In the genomic region with DNA sequence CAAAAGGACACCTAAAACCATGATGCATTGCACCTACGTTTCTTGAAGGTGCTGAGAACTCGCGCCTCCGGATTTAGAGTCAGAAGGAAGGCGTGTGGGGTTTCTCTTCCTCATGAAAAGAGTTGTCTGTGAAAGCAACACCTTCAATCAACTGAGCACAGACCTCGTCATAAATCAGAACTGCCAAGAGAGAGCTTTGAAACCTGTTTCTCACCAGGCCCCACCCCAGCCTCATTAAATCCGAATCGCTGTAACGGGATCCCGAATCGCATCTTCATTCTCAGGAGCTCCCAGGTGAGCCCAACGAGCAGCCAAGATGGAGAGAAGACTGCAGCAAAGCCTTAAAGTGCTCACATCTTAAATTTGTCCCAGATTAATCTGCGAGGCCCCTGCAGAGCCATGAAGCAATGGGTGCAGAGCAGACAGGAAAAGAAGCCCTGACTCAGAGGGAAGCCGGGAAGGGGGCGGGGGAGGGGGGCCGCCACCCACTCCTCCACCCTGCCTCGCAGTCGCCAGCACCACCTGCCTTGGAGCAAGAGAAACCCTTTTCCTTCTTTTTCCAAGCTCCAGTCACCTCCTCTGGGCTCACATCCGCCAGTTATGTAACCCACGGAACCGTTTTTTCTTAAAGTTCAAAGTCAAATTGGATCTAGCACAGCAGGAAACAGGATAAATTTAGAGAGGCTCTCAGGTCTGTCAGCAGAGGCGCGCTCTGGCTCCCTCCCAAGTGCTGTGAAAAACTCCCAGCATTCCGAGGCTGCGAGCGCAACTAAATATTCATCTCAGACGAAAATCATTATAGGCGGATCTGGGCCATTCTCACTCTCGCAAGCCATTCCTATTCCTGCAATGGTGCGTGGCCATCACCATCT, we compare ENCODE assay signal across 8 mouse cellular contexts. TPM values are rescaled to one million over a fixed set of nuclear protein-coding genes. Genes with fewer than 3 reads are reported as not detected.
DNase-seq lines count a peak whose midpoint lies in the region; ATAC-seq and TF ChIP-seq lines count a peak whose summit lies in the region.

No protein-coding gene starts in this region.

- TF ChIP-seq CTCF in ES-Bruce4 (IDR thresholded peaks at IDR 0.05; ENCODE audit: low read depth, low read length): no peak
- no peak for TF ChIP-seq CTCF in lung, adult 2 months (IDR thresholded peaks at IDR 0.05; ENCODE audit: insufficient read depth, low read length)

- H3K4me1 ChIP-seq in ES-Bruce4 (ENCODE audit: control insufficient read depth, insufficient read depth, low read length): no peaks in the 10 kb centered on the region
- H3K4me1 ChIP-seq in hindbrain, embryonic 12.5 days: peaks cover 17% of the 10 kb centered on the region
- peaks cover 8% of the 10 kb centered on the region; the same call in 1 of the 2 replicates for H3K4me1 ChIP-seq in lung, adult 2 months (ENCODE audit: control insufficient read depth, insufficient read depth, low read length)

- H3K36me3 ChIP-seq in ES-Bruce4 (ENCODE audit: control insufficient read depth, insufficient read depth, low read length, poor library complexity, severe bottlenecking): no peaks in the 10 kb centered on the region
- H3K36me3 ChIP-seq in hindbrain, embryonic 12.5 days: no peaks in the 10 kb centered on the region

- H3K9me3 ChIP-seq in ES-Bruce4 (replicated peaks; ENCODE audit: control insufficient read depth, insufficient read depth, low read length, poor library complexity, severe bottlenecking): no peaks in the 10 kb centered on the region
- H3K9me3 ChIP-seq in hindbrain, embryonic 12.5 days (replicated peaks): no peaks in the 10 kb centered on the region

- H3K4me3 ChIP-seq in ES-Bruce4 (ENCODE audit: low read depth, low read length): peak overlapping the region; percentile 12; the same call in 1 of the 2 replicates
- H3K4me3 ChIP-seq in hindbrain, embryonic 12.5 days: peak overlapping the region; percentile 30
- H3K4me3 ChIP-seq in lung, adult 2 months (replicated peaks; ENCODE audit: extremely low read depth, low read depth, low read length): peak overlapping the region; percentile 25

- peak overlapping the region; percentile 64 for H3K4me2 ChIP-seq in hindbrain, embryonic 12.5 days (replicated peaks)

- no peaks in the 10 kb centered on the region for H3K27me3 ChIP-seq in ES-Bruce4 (ENCODE audit: control insufficient read depth, insufficient read depth, low read length, poor library complexity, severe bottlenecking)
- H3K27me3 ChIP-seq in hindbrain, embryonic 12.5 days: peaks cover 57% of the 10 kb centered on the region

- ATAC-seq in hindbrain, embryonic 12.5 days (ENCODE audit: low FRiP score): peak; percentile 30; the same call in 1 of the 2 replicates
- no peak for ATAC-seq in activated CD4-positive, CD25-positive, alpha-beta regulatory T cell, adult 4 months

- TF ChIP-seq EP300 in ES-Bruce4 (IDR thresholded peaks at IDR 0.05; ENCODE audit: insufficient read depth, low read depth, low read length): no peak

- DNase-seq in cerebellum, adult 9-11 months: peak; percentile 80
- DNase-seq in frontal cortex, postnatal 14 days (ENCODE audit: low spot score in 2 of 2): peak; percentile 78 to 79
- DNase-seq in layer of hippocampus, adult 9-11 months: peak; percentile 87
- DNase-seq in lung, adult 2 months: peak; percentile 40
- peak; percentile 73 for DNase-seq in retina, postnatal 1 day

- H3K27ac ChIP-seq in ES-Bruce4 (ENCODE audit: insufficient read depth, low read length): no peak overlapping the region
- no peak overlapping the region for H3K27ac ChIP-seq in hindbrain, embryonic 12.5 days

- H3K9ac ChIP-seq in ES-Bruce4 (ENCODE audit: low read depth, poor library complexity, severe bottlenecking): no peak overlapping the region
- peak overlapping the region; percentile 23; the same call in 1 of the 2 replicates for H3K9ac ChIP-seq in hindbrain, embryonic 12.5 days

- WGBS in hindbrain, embryonic 12.5 days: 3% methylated on average over 30 of the region's 30 CpGs
- 4% methylated on average over 30 of the region's 30 CpGs for whole genome bisulfite sequencing in lung, adult 2 months

- TF ChIP-seq POLR2A in ES-Bruce4 (IDR thresholded peaks at IDR 0.05; ENCODE audit: insufficient read depth, low read length): no peak
- no peak for TF ChIP-seq POLR2A in lung, adult 2 months (IDR thresholded peaks at IDR 0.05; ENCODE audit: borderline replicate concordance, extremely low read depth, low read depth, low read length)

RNA-seq across cellular contexts. Expression of a gene that starts 51.7 kb away (rescaled TPM):
- 197 and 208 TPM in 2 replicates for polyA plus RNA-seq in ES-Bruce4 (2011; ENCODE audit: insufficient read depth, insufficient read length, low read depth, missing spikeins)
- 91.8 and 98.4 TPM in 2 replicates for polyA plus RNA-seq in hindbrain, embryonic 12.5 days (2016; fragmentation: Nextera tagmentation; extraction: Ambion mirVana)
- polyA plus RNA-seq in lung, adult 2 months (2012; rRNA removed): 19.3 and 28.7 TPM in 2 replicates
- polyA plus RNA-seq in activated CD4-positive, CD25-positive, alpha-beta regulatory T cell, adult 4 months (2017; shearing (Covaris generic)): 10 to 100 TPM; 35.8 to 36.9 TPM

RNA-seq across cellular contexts. Expression of a gene that starts 52.5 kb away (rescaled TPM):
- 34.8 and 35.8 TPM in 2 replicates for polyA plus RNA-seq in ES-Bruce4 (2011; ENCODE audit: insufficient read depth, insufficient read length, low read depth, missing spikeins)
- 5.9 and 8.4 TPM in 2 replicates for polyA plus RNA-seq in hindbrain, embryonic 12.5 days (2016; fragmentation: Nextera tagmentation; extraction: Ambion mirVana)
- polyA plus RNA-seq in lung, adult 2 months (2012; rRNA removed): 12.0 and 12.5 TPM in 2 replicates
- 1 to 10 TPM; 4.4 to 4.5 TPM for polyA plus RNA-seq in activated CD4-positive, CD25-positive, alpha-beta regulatory T cell, adult 4 months (2017; shearing (Covaris generic))
